Mouse (Mus musculus) C2C12 (cell line): ENCODE measurements around the gene Gje1. TPM values are rescaled to one million over a fixed set of nuclear protein-coding genes. Genes with fewer than 3 reads are reported as not detected.
A peak's percentile ranks its signal among the peaks of the same experiment; 100 is the strongest.

ENCODE experiments used
- H3K27me3 ChIP-seq: one replicate; pipeline ENCODE4 v1.6.1; 2011; ENCODE audit not compliant: control insufficient read depth, insufficient read depth, insufficient read length
- H3K36me3 ChIP-seq: one replicate; pipeline ENCODE4 v1.6.1; 2011; ENCODE audit not compliant: control insufficient read depth, insufficient read depth
- H3K4me3 ChIP-seq: one replicate; pipeline ENCODE4 v1.5.1; 2011; ENCODE audit warnings: mild to moderate bottlenecking, control low read depth; ENCODE audit not compliant: poor library complexity, insufficient read depth, severe bottlenecking
- H3K79me2 ChIP-seq: one replicate; pipeline ENCODE4 v1.6.1; 2011; ENCODE audit not compliant: control insufficient read depth, insufficient read depth
- H3K79me3 ChIP-seq: one replicate; pipeline ENCODE4 v1.6.1; 2011; ENCODE audit warnings: low read depth, control low read depth
- H3ac ChIP-seq: one replicate; pipeline ENCODE3; 2011; ENCODE audit warnings: low read depth; ENCODE audit not compliant: control insufficient read depth, insufficient read length
- CEBPB ChIP-seq: IDR thresholded peaks from one replicate; pipeline ENCODE4 v1.6.1; 2011; ENCODE audit warnings: low read depth, mild to moderate bottlenecking, control low read depth, moderate library complexity
- CTCF ChIP-seq: IDR thresholded peaks from one replicate; pipeline ENCODE4 v1.5.1; 2011; ENCODE audit not compliant: control insufficient read depth, insufficient read depth, insufficient read length
- FOSL1 ChIP-seq: IDR thresholded peaks from one replicate; pipeline ENCODE4 v1.8.0; 2011; ENCODE audit warnings: mild to moderate bottlenecking, low read length; ENCODE audit not compliant: poor library complexity, insufficient read depth, severe bottlenecking
- MAX ChIP-seq: IDR thresholded peaks from one replicate; pipeline ENCODE4 v1.6.1; 2011; ENCODE audit warnings: mild to moderate bottlenecking, control low read depth
- MYOD1 ChIP-seq: IDR thresholded peaks from one replicate; pipeline ENCODE4 v1.6.1; 2011; ENCODE audit warnings: low read depth; ENCODE audit not compliant: control insufficient read depth, insufficient read length
- MYOG ChIP-seq: IDR thresholded peaks from one replicate; pipeline ENCODE4 v1.6.1; 2011; ENCODE audit not compliant: control insufficient read depth, insufficient read length; ENCODE audit errors: extremely low read depth
- USF1 ChIP-seq: IDR thresholded peaks from one replicate; pipeline ENCODE4 v1.6.1; 2011; ENCODE audit warnings: low read depth, mild to moderate bottlenecking, control low read depth, moderate library complexity
- long read RNA-seq, 2 experiments: library from polyadenylated mRNA; unstranded; transcript quantifications; one replicate each; pipeline ENCODE4 v2.0.0; 2019 to 2020
- polyA plus RNA-seq: library from polyadenylated mRNA; unstranded; fragments of >200 nt; fragmentation: generic; extraction: Trizol; gene quantifications from one replicate; pipeline ENCODE4 v1.2.1, GENCODE M21; 2012; ENCODE audit warnings: missing spikeins

Gje1 gene
- not detected for polyA plus RNA-seq
- long read RNA-seq, experiment 1 = 0 reads
- long read RNA-seq, experiment 2 = 0 reads

DNA sequence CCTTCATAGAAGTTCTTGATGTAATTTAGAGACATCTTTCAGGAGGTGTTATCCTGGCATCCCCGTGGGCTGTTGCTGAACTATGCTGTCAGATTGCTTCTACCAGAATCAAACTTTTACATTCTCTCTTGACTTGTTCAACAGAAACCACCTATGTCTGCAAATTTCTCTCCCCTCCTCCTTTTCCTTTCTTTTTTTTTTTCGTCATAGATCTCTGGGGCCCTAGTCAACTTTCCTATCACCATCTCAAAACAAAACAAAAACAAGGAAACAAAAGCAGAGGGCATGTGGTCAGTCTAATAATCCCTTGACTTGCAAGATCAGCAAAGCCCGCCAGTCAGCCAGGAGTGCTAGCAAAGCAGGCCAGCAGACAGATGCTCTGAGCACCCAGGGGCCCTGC, at the start of gene Gje1:
Gene Gje1, minus strand, starts transcription at position 101 of the 400 bp plus-strand sequence.
- no peaks in the 10 kb centered on the region for H3K79me2 ChIP-seq
- H3ac ChIP-seq = no peak within 1 kb of the TSS
- H3K4me3 ChIP-seq = no peak within 1 kb of the TSS
- no peaks in the 10 kb centered on the region for H3K79me3 ChIP-seq
- H3K36me3 ChIP-seq = no peaks in the 10 kb centered on the region
- no peaks in the 10 kb centered on the region for H3K27me3 ChIP-seq
- TF ChIP-seq MYOD1 = no peak
- no peak for TF ChIP-seq USF1
- TF ChIP-seq MAX = no peak
- TF ChIP-seq CTCF = no peak
- TF ChIP-seq FOSL1 = no peak
- no peak for TF ChIP-seq MYOG
- TF ChIP-seq CEBPB = no peak

- peaks cover 7% of the 10 kb centered on the region for H3K27me3 ChIP-seq
- H3K4me3 ChIP-seq = no peak overlapping the region
- TF ChIP-seq CTCF (no peak), CEBPB (no peak), MYOG (no peak), MYOD1 (no peak), FOSL1 (no peak), USF1 (no peak), MAX (no peak)
- no peak overlapping the region for H3ac ChIP-seq
- H3K36me3 ChIP-seq = no peaks in the 10 kb centered on the region
- no peaks in the 10 kb centered on the region for H3K79me2 ChIP-seq
- no peaks in the 10 kb centered on the region for H3K79me3 ChIP-seq
Measured at GRCm38 (mm10) chr10:14760618-14761017, 42.6 kb upstream of the Gje1 start.

GRCm38 (mm10) chr10:14759665-14760558, 41.9 kb upstream of the Gje1 start:
- Histone ChIP-seq H3K27me3 (peaks cover 7% of the 10 kb centered on the region), H3ac (no peak overlapping the region), H3K79me3 (no peaks in the 10 kb centered on the region), H3K79me2 (no peaks in the 10 kb centered on the region), H3K36me3 (no peaks in the 10 kb centered on the region), H3K4me3 (no peak overlapping the region)
- TF ChIP-seq CEBPB (no peak), CTCF (no peak), MYOG (no peak), MYOD1 (no peak), MAX (no peak), USF1 (no peak)

DNA sequence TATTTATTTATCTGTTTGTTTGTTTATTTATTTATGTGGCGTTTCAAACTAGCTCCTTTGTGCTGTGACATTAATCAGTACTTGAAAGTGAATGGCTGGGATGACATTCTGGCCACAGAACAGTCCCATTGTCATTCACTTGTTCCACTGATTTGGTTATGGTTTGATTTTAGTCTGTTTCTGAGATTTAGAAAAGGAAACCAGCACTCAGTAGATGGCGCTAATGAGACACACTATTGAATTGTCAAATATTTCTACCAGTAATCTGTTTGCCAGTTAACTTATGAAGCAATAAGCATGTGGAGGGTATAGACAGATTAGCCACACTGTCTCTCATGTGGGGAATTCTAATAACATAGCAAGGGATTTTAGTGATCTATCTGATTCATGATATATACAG, 16.3 kb upstream of the Gje1 start:
- Histone ChIP-seq H3ac (no peak overlapping the region), H3K27me3 (no peaks in the 10 kb centered on the region), H3K4me3 (no peak overlapping the region), H3K36me3 (no peaks in the 10 kb centered on the region), H3K79me2 (no peaks in the 10 kb centered on the region), H3K79me3 (no peaks in the 10 kb centered on the region)
- TF ChIP-seq CTCF (no peak), CEBPB (peak; percentile 70)

DNA sequence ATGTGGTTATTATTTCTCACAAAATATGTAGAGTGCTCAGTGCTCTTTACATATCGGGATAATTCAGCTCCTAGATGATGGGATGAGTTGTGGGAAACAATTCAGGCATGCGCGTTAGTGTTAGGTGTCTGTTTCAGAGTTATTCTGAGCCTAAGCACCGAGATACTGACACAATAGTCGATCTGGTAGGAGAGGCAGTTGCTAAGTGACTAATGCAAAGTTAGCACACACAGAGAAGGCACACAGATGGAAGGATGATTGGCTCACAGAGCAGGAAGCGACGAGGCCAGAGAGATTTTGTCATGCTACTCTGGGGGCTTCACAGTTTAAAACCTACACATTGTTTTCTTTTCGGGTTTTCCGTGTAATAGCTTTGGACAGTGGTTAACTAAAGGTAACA, 7.7 kb upstream of the Gje1 start:
- Histone ChIP-seq H3K79me3 (no peaks in the 10 kb centered on the region), H3K36me3 (no peaks in the 10 kb centered on the region)
- TF ChIP-seq MYOD1 (no peak), MYOG (no peak), FOSL1 (no peak), MAX (no peak), CEBPB (no peak), USF1 (no peak), CTCF (no peak)

More for the DNA sequence above, 7.7 kb upstream of the Gje1 start:
- Histone ChIP-seq H3ac (no peak overlapping the region), H3K79me2 (no peaks in the 10 kb centered on the region), H3K27me3 (no peaks in the 10 kb centered on the region), H3K4me3 (no peak overlapping the region)
